Mouse (Mus musculus) G1E (cell line): ENCODE results near the gene Eif4e1b. TPM values are rescaled to one million over a fixed set of nuclear protein-coding genes. Genes with fewer than 3 reads are reported as not detected.

Source experiments
- ATAC-seq: 2 replicates; pipeline ENCODE4 v1.8.0; 2016; ENCODE audit warnings: mild to moderate bottlenecking; ENCODE audit not compliant: insufficient number of reproducible peaks, poor library complexity, low FRiP score, severe bottlenecking; ENCODE audit errors: extremely low read depth
- DNase-seq: peaks from one replicate; pipeline ENCODE4 v3.0.0; 2012; ENCODE audit warnings: low spot score
- H3K27me3 ChIP-seq: 2 replicates; pipeline ENCODE4 v1.6.1; 2012; ENCODE audit warnings: mild to moderate bottlenecking, low read length, inconsistent platforms; ENCODE audit not compliant: insufficient read depth
- H3K36me3 ChIP-seq: replicated peaks from 2 replicates; pipeline ENCODE3; 2012; ENCODE audit warnings: mild to moderate bottlenecking, inconsistent platforms
- H3K4me1 ChIP-seq: 2 replicates; pipeline ENCODE4 v1.6.1; 2012; ENCODE audit warnings: low read depth, low read length, inconsistent platforms, mixed read lengths; ENCODE audit not compliant: insufficient read depth
- H3K4me3 ChIP-seq: 2 replicates; pipeline ENCODE4 v1.5.1; 2012; ENCODE audit warnings: low read depth, mild to moderate bottlenecking, inconsistent platforms, low read length, moderate library complexity, mixed read lengths
- H3K9me3 ChIP-seq: replicated peaks from 2 replicates; pipeline ENCODE4 v1.6.1; 2012; ENCODE audit warnings: inconsistent platforms
- CTCF ChIP-seq: IDR thresholded peaks from 2 replicates; pipeline ENCODE4 v1.5.1; 2012; ENCODE audit warnings: low read depth, low read length, inconsistent platforms, mixed read lengths
- GATA1 ChIP-seq: IDR thresholded peaks from 2 replicates; pipeline ENCODE4 v1.6.1; 2012; ENCODE audit warnings: borderline replicate concordance, low read length, inconsistent platforms, mixed read lengths
- GATA2 ChIP-seq: IDR thresholded peaks from 2 replicates; pipeline ENCODE4 v1.6.1; 2012; ENCODE audit warnings: low read depth, low read length, inconsistent platforms, borderline replicate concordance
- POLR2AphosphoS5 ChIP-seq: IDR thresholded peaks from 2 replicates; pipeline ENCODE4 v1.6.1; 2012; ENCODE audit warnings: low read depth, low read length, inconsistent platforms; ENCODE audit not compliant: insufficient replicate concordance
- TAL1 ChIP-seq: conservative IDR thresholded peaks from 2 replicates; pipeline ENCODE4 v1.6.1; 2012; ENCODE audit warnings: low read depth, low read length, inconsistent platforms, mixed read lengths
- polyA plus RNA-seq: library from polyadenylated mRNA; stranded (reverse); fragments of >175 nt; gene quantifications from 2 replicates; pipeline ENCODE4 v1.2.3, GENCODE M21; 2012
- total RNA-seq, 2 experiments: library from RNA; stranded (forward) in 1 of 2; stranded (reverse) in 1 of 2; fragments of 200-1000 nt in 1 of 2; fragments of >200 nt in 1 of 2; fragmentation: Nextera tagmentation in 1 of 2; gene quantifications; 2 replicates each; pipeline ENCODE4 v1.2.3; 2014 to 2017

Gene Eif4e1b
- total and polyA plus RNA-seq, 3 experiments: 0.05 TPM; not detected in 2

DNA sequence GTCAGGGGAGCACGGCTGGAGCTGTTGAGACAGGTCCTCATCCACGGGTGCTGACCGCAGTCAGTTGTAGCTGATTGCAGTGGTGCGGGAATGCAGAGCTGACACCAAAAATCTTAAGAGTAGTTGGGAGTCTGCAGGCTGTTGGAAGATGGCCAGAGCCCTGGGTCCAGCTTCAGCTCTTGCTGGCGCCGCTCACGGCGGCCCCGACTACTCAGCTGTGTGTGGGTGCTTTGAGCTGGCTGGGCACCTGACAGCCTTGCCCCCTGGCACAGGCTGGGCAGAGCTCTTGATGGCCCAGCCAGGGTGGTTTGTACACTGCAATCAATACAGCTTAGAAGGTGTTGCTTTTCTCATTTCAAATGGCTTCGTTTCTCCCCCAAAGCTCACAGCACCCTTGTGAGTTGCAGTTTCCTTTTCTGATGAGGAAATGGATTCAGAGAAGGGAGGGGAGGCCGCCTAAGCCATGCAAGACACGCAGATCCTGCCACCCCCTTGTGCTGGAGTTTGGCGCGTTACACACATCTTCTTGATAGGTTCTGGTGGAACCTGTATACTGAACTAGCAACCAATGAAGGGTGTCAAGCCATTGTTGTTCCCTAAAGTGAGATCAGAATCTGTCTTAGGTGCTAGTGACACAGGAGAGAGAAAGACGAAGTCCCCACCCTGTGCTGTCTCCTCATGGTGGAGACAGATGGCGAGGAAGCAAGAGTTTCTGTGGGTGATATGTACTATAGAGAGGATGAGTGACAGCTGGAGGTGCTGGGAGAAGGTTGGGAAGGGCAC lies 14.3 kb downstream of the Eif4e1b start:
- ATAC-seq (no peak), DNase-seq (no peak)
- Histone ChIP-seq H3K27me3 (peaks cover 14% of the 10 kb centered on the region), H3K4me3 (no peak overlapping the region), H3K4me1 (no peaks in the 10 kb centered on the region), H3K9me3 (no peaks in the 10 kb centered on the region), H3K36me3 (no peaks in the 10 kb centered on the region)
- TF ChIP-seq CTCF: no peak

DNA sequence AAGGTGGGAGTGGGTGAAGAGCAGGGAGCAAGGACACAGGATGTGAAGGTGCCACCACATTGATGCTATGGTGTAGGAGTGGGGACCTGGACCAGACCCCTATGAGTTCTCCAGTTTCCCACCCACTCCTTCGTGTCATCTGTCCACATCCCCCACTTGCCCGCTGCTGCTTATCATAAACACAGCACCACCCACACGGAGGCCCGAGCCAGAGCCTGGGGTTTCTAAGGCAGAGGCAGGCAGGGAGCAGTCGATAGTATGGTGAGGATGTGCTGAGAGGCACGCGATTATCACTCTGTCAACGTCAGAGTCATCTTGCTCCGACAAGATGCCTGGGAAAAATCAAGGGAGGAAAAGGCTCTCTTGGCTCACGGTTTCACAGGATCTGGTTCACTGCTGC lies 14.9 kb downstream of the Eif4e1b start:
- Histone ChIP-seq H3K36me3 (no peaks in the 10 kb centered on the region), H3K4me3 (no peak overlapping the region), H3K9me3 (no peaks in the 10 kb centered on the region), H3K4me1 (no peaks in the 10 kb centered on the region), H3K27me3 (peaks cover 14% of the 10 kb centered on the region)
- no peak for TF ChIP-seq GATA1
- no peak for TF ChIP-seq POLR2AphosphoS5
- TF ChIP-seq CTCF: no peak
- TF ChIP-seq TAL1: no peak
- TF ChIP-seq GATA2: no peak
- no peak for DNase-seq
- ATAC-seq: no peak

DNA sequence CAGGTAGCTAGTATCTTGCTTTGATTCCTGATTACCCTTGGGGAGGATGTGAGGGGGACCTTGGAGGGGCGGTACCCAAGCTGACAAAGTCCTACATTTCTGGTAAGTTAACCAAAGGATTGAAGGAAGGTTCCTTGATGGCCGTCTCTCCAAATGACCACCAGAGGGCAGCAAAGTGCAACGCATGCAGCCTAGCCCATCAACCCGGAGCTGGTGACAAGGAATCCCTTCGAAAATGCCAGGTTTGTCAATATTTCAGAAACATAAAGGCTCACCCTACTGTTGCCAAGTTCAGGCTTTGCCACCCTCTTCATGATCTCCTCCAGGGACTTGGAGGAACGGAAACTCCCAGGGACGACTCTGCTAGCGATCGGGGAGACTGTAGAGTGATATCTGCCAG lies 15.9 kb downstream of the Eif4e1b start:
- H3K36me3 ChIP-seq: no peaks in the 10 kb centered on the region
- peaks cover 10% of the 10 kb centered on the region for H3K27me3 ChIP-seq
- no peak overlapping the region for H3K4me3 ChIP-seq
- ATAC-seq: no peak
- H3K9me3 ChIP-seq: no peaks in the 10 kb centered on the region
- H3K4me1 ChIP-seq: no peaks in the 10 kb centered on the region
- no peak for TF ChIP-seq GATA2
- TF ChIP-seq GATA1: no peak
- no peak for TF ChIP-seq TAL1
- TF ChIP-seq CTCF: peak; percentile 87
- TF ChIP-seq POLR2AphosphoS5: no peak
- peak; percentile 67 for DNase-seq

DNA sequence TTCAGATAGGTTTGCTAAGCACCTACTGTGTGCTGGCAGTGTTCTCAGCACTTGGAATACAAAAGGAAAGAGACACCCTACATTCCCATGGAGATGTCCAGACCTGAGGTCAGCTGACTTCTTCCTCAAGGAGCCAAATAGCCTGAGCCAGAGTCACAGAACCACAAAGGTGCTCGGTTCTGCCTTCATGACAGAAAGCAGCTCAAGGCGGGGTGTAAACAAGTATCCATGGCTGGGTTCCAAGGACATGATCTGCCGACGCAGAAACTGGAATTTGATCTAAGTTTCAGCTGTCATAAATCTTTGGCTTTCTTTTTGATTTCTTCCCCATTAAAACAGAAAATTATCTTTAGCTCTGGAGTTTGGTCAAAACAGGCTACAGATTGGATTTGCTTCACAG lies 16.4 kb downstream of the Eif4e1b start:
- Histone ChIP-seq H3K4me3 (no peak overlapping the region), H3K4me1 (no peaks in the 10 kb centered on the region), H3K9me3 (no peaks in the 10 kb centered on the region), H3K36me3 (no peaks in the 10 kb centered on the region), H3K27me3 (peaks cover 10% of the 10 kb centered on the region)
- TF ChIP-seq CTCF (no peak), TAL1 (no peak), POLR2AphosphoS5 (no peak)
- ATAC-seq (no peak), DNase-seq (no peak)

DNA sequence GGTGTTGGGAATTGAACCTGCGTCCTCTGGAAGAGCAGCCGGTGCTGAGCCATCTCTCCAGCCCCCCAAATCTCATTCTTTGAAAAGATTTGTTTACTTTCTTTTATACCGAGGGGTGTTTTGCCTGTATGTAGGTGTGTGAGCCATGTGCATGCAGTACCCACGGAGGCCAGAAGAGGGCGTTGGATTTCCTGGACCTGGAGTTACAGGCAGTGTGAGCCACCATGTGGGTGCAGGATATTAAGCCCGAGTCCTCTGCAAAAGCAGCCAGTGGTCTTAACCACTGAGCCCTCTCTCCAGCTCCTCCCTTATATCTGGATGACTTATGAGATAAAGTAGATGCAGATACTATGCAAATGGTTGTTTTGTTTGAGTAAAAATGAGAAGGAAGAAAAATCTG lies 19.2 kb downstream of the Eif4e1b start:
- H3K4me1 ChIP-seq: no peaks in the 10 kb centered on the region
- H3K36me3 ChIP-seq: no peaks in the 10 kb centered on the region
- H3K9me3 ChIP-seq: no peaks in the 10 kb centered on the region
- no peak for TF ChIP-seq GATA1
- TF ChIP-seq CTCF: peak; percentile 39; the same call in 1 of the 2 replicates
- ATAC-seq: no peak
- no peak for DNase-seq
- peaks cover 4% of the 10 kb centered on the region; the same call in 1 of the 2 replicates for H3K27me3 ChIP-seq
- H3K4me3 ChIP-seq: no peak overlapping the region

DNA sequence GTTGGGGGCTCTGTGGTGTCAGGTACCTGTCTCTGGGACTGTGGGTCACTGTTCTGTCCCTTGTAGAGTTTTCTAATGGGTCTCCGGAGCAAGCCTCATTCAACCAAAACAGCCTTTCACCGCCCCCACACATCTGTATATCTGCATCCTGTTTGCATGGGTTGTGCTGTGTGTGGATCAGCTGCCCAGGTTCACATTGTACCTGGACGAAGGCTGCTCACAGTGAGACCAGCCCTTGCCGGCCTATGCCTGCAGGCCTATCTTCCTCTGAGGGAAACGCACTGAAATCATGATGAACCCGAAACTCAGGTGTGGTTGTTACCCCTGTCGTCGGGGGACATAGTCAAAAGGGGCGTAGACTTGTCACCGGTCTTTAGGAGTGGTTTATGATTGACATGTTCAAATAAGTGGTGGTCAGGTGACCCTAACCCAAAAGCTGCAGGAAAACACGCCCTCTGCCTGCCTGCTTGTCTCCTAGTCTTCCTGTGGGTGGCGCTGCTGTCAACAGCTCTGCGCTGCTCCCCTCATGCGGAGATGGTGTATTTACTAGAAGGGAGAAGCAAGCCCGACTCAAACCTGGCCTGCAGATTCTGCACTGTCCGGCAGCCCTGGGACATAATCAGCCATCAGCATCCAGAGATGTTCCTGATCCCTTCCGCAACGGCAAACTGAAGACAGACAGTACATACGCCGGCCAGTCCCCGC lies 21.5 kb downstream of the Eif4e1b start:
- no peak for TF ChIP-seq CTCF
- Histone ChIP-seq H3K4me1 (no peaks in the 10 kb centered on the region; the same call in 1 of the 2 replicates), H3K27me3 (0 out of 2 replicates have a peak, but pooled peaks cover 4% of the 10 kb centered on the region), H3K4me3 (no peak overlapping the region), H3K9me3 (no peaks in the 10 kb centered on the region), H3K36me3 (no peaks in the 10 kb centered on the region)
- DNase-seq (no peak), ATAC-seq (no peak)

DNA sequence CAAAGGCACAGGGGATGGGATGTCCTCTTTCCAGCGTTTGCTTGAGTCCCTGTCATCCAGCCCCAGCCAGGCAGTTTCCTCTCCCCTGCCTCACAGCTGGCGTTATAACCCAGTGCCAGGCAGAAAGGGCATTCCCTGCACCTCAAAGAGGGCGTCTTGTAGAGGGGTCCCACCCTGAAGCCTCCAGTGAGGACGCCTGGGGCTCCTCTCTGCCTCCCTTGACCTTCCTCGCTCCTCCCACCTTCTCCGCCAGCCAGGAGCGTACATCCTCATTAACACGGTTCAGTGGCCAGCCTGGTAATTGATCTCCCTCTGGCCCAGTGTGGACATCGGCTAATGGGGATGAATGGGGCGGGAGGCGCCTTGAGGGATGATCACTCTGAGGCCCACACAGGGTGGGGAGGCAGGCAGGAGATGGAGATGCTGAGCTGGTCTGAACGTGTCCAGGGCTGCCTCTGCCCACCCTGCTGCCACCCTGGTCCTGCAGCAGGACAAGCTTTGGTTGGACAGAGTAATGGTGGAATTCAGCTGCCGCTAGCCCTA lies 22.7 kb downstream of the Eif4e1b start:
- no peak overlapping the region for H3K4me3 ChIP-seq
- no peaks in the 10 kb centered on the region; the same call in 1 of the 2 replicates for H3K4me1 ChIP-seq
- H3K36me3 ChIP-seq: no peaks in the 10 kb centered on the region
- no peaks in the 10 kb centered on the region for H3K9me3 ChIP-seq
- no peak for ATAC-seq
- TF ChIP-seq POLR2AphosphoS5: no peak
- no peaks in the 10 kb centered on the region for H3K27me3 ChIP-seq
- no peak for DNase-seq
